Mouse (Mus musculus): ENCODE measurements around the gene Rtl10. TPM values are rescaled to one million over a fixed set of nuclear protein-coding genes. Genes with fewer than 3 reads are reported as not detected.

The Rtl10 gene
- polyA plus RNA-seq (2012; rRNA removed) (2.2 and 2.3 TPM in 2 replicates), polyA plus RNA-seq (2014; fragmentation: Nextera tagmentation; extraction: Ambion mirVana) (0.63 and 1.0 TPM in 2 replicates)

DNA sequence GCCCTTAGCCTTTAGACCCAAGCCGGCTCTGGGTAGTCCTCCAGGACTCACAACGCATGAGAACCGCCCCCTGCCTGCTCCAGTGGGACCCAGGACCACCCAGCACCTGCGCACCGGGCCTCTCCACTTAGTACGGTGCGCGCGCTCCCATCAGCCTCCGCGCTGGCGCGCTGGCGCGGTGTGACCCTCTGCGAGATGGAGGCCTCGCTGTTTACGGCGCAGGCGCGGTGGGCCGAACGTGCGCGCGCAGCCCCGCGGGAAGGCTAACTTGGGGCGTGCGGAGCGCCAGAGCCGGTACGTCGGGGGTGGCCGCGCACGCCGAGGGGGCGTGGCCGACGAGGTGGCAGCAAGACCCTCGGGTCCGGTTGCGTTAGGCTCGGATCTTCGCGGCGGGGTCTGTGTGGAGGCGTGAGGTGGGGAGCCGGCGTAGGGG lies at the start of gene Rtl10, which contains the start of gene Gnb1l:
Gene Rtl10 (plus strand): TSS at position 344 of the 433 bp plus-strand sequence.
Gene Gnb1l (plus strand): TSS at position 156 of the 433 bp plus-strand sequence.
- H3K27me3 ChIP-seq (ENCODE audit: control insufficient read depth, insufficient read depth, low read length): no peaks in the 10 kb centered on the region
- ATAC-seq (ENCODE audit: insufficient read depth) (peak; percentile 98), DNase-seq (ENCODE audit: low read depth in 3 of 3, low spot score in 3 of 3) (peak; percentile 85 to 88 (median 86))
- peak within 1 kb of the TSS; percentile 75 for H3K27ac ChIP-seq
- no peaks in the 10 kb centered on the region for H3K9me3 ChIP-seq (ENCODE audit: control insufficient read depth, low read length)
- peak within 1 kb of the TSS; percentile 93 for H3K4me2 ChIP-seq (ENCODE audit: low read depth)
- H3K36me3 ChIP-seq (replicated peaks; ENCODE audit: control insufficient read depth, insufficient read depth, low read depth): peaks cover 4% of the 10 kb centered on the region
- H3K4me1 ChIP-seq (replicated peaks; ENCODE audit: control insufficient read depth in 2 of 2, insufficient read depth in 2 of 2, low read length in 1 of 2): peaks cover 9 to 14% of the 10 kb centered on the region in 2 experiments
- TF ChIP-seq EP300 (IDR thresholded peaks at IDR 0.05; ENCODE audit: low read depth): no peak
- no peak for TF ChIP-seq CTCF (IDR thresholded peaks at IDR 0.05; ENCODE audit: low read depth)
- H3K4me3 ChIP-seq (ENCODE audit: insufficient read depth in 1 of 2, low read depth in 2 of 2, low read length in 2 of 2): peak within 1 kb of the TSS; percentile 68 to 78
- under 1% methylated on average over 43 of the region's 51 CpGs for WGBS (ENCODE audit: insufficient replicate concordance)
- H3K9ac ChIP-seq (replicated peaks): peak within 1 kb of the TSS; percentile 86

DNA sequence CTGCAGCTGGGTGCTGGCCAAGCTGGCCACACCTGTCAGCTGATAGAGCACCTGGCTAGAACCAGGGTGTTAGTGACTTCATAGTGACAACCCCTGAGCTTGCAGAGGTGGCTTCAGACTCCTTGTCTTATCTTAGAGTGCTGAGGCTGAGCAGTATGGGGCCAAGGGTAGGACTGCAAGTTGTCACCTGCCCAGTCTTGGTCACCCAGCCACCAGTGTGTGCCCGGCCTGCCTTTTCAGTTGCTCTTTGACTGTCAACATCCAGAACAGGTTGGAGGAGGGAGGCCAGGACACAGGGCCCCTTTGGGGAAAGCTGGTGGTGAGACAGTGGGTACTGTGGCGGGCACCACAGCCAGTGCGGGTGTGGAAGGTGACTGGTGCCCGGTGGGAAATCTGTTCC lies 49.7 kb upstream of the Rtl10 start:
- no peak overlapping the region for H3K27ac ChIP-seq
- TF ChIP-seq EP300 (IDR thresholded peaks at IDR 0.05; ENCODE audit: low read depth): no peak
- no peak for TF ChIP-seq CTCF (IDR thresholded peaks at IDR 0.05; ENCODE audit: low read depth)
- ATAC-seq (ENCODE audit: insufficient read depth) (no peak), DNase-seq (ENCODE audit: low read depth in 3 of 3, low spot score in 3 of 3) (no peak)
- H3K27me3 ChIP-seq (ENCODE audit: control insufficient read depth, insufficient read depth, low read length): no peaks in the 10 kb centered on the region
- no peaks in the 10 kb centered on the region for H3K4me1 ChIP-seq (replicated peaks; ENCODE audit: control insufficient read depth in 2 of 2, insufficient read depth in 2 of 2, low read length in 1 of 2)
- WGBS (ENCODE audit: insufficient replicate concordance): 83% methylated on average over 4 of the region's 4 CpGs
- no peak overlapping the region for H3K4me3 ChIP-seq (ENCODE audit: insufficient read depth in 1 of 2, low read depth in 2 of 2, low read length in 2 of 2)
- peaks cover 79% of the 10 kb centered on the region for H3K36me3 ChIP-seq (replicated peaks; ENCODE audit: control insufficient read depth, insufficient read depth, low read depth)
- H3K4me2 ChIP-seq (ENCODE audit: low read depth): no peak overlapping the region
- H3K9me3 ChIP-seq (ENCODE audit: control insufficient read depth, low read length): no peaks in the 10 kb centered on the region
- H3K9ac ChIP-seq (replicated peaks): no peak overlapping the region

DNA sequence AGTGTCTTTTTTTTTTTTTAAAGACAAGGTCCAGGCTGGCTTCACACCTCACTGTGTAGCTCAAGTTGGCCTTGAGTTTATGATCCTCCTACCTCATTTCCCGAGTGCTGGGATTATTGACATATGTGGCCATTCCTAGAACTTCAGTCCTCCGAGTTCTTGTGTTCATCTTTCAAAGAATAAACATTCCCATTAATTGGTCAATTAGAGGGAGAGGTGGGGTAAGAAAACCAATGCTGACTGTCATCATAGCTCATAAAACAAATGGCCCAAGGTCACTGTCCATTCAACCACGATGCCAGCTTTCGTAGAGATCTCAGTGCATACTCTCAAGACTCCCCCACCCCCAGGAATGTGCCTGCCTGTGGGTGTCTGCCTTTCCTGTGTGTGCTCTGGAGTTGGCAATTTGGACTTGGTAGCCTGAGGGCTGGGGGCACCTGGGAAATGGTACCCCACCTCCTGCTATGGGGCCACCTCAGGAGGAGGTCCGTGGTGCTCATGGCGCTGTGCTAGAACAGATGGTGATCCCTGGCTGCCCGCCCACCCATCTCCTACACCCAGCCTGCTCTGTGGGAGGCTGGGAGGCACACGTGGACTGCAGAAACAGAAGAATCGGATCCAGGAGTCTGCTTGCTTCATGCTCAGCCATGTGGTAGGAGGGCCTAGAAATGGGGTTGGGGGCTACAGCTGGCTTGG lies 47.1 kb upstream of the Rtl10 start:
- H3K4me1 ChIP-seq (replicated peaks; ENCODE audit: control insufficient read depth in 2 of 2, insufficient read depth in 2 of 2, low read length in 1 of 2): no peaks in the 10 kb centered on the region
- no peak overlapping the region for H3K4me3 ChIP-seq (ENCODE audit: insufficient read depth in 1 of 2, low read depth in 2 of 2, low read length in 2 of 2)
- no peaks in the 10 kb centered on the region for H3K27me3 ChIP-seq (ENCODE audit: control insufficient read depth, insufficient read depth, low read length)
- ATAC-seq (ENCODE audit: insufficient read depth) (no peak), DNase-seq (ENCODE audit: low read depth in 3 of 3, low spot score in 3 of 3) (no peak)
- TF ChIP-seq EP300 (IDR thresholded peaks at IDR 0.05; ENCODE audit: low read depth) (no peak), CTCF (IDR thresholded peaks at IDR 0.05; ENCODE audit: low read depth) (no peak)
- no peak overlapping the region for H3K9ac ChIP-seq (replicated peaks)
- no peak overlapping the region for H3K27ac ChIP-seq
- H3K9me3 ChIP-seq (ENCODE audit: control insufficient read depth, low read length): no peaks in the 10 kb centered on the region
- 90% methylated on average over 9 of the region's 9 CpGs for WGBS (ENCODE audit: insufficient replicate concordance)
- no peak overlapping the region for H3K4me2 ChIP-seq (ENCODE audit: low read depth)
- H3K36me3 ChIP-seq (replicated peaks; ENCODE audit: control insufficient read depth, insufficient read depth, low read depth): peaks cover 80% of the 10 kb centered on the region

GRCm38 (mm10) chr16:18452361-18452862 lies 46.3 kb upstream of the Rtl10 start:
- TF ChIP-seq EP300 (IDR thresholded peaks at IDR 0.05; ENCODE audit: low read depth) (no peak), CTCF (IDR thresholded peaks at IDR 0.05; ENCODE audit: low read depth) (no peak)
- H3K4me1 ChIP-seq (replicated peaks; ENCODE audit: control insufficient read depth in 2 of 2, insufficient read depth in 2 of 2, low read length in 1 of 2): no peaks in the 10 kb centered on the region
- H3K4me2 ChIP-seq (ENCODE audit: low read depth): no peak overlapping the region
- no peaks in the 10 kb centered on the region for H3K9me3 ChIP-seq (ENCODE audit: control insufficient read depth, low read length)
- no peaks in the 10 kb centered on the region for H3K27me3 ChIP-seq (ENCODE audit: control insufficient read depth, insufficient read depth, low read length)
- H3K4me3 ChIP-seq (ENCODE audit: insufficient read depth in 1 of 2, low read depth in 2 of 2, low read length in 2 of 2): no peak overlapping the region
- H3K9ac ChIP-seq (replicated peaks): no peak overlapping the region
- H3K27ac ChIP-seq: no peak overlapping the region
- DNase-seq (ENCODE audit: low read depth in 3 of 3, low spot score in 3 of 3): no peak
- no peak for ATAC-seq (ENCODE audit: insufficient read depth)
- WGBS (ENCODE audit: insufficient replicate concordance): 85% methylated on average over 8 of the region's 8 CpGs
- peaks cover 80% of the 10 kb centered on the region for H3K36me3 ChIP-seq (replicated peaks; ENCODE audit: control insufficient read depth, insufficient read depth, low read depth)

GRCm38 (mm10) chr16:18453846-18454245 lies 44.9 kb upstream of the Rtl10 start:
- 77% methylated on average over 5 of the region's 5 CpGs for WGBS (ENCODE audit: insufficient replicate concordance)
- peaks cover 0 to 4% of the 10 kb centered on the region in 2 experiments; a peak in 3 of 4 replicates for H3K4me1 ChIP-seq (replicated peaks; ENCODE audit: control insufficient read depth in 2 of 2, insufficient read depth in 2 of 2, low read length in 1 of 2)
- no peak for TF ChIP-seq EP300 (IDR thresholded peaks at IDR 0.05; ENCODE audit: low read depth)
- no peak for TF ChIP-seq CTCF (IDR thresholded peaks at IDR 0.05; ENCODE audit: low read depth)
- ATAC-seq (ENCODE audit: insufficient read depth) (no peak), DNase-seq (ENCODE audit: low read depth in 3 of 3, low spot score in 3 of 3) (no peak)
- peaks cover 80% of the 10 kb centered on the region for H3K36me3 ChIP-seq (replicated peaks; ENCODE audit: control insufficient read depth, insufficient read depth, low read depth)
- H3K27ac ChIP-seq: no peak overlapping the region
- no peaks in the 10 kb centered on the region for H3K27me3 ChIP-seq (ENCODE audit: control insufficient read depth, insufficient read depth, low read length)
- no peaks in the 10 kb centered on the region for H3K9me3 ChIP-seq (ENCODE audit: control insufficient read depth, low read length)
- H3K9ac ChIP-seq (replicated peaks): no peak overlapping the region
- no peak overlapping the region for H3K4me2 ChIP-seq (ENCODE audit: low read depth)
- no peak overlapping the region for H3K4me3 ChIP-seq (ENCODE audit: insufficient read depth in 1 of 2, low read depth in 2 of 2, low read length in 2 of 2)
